Mouse (Mus musculus) ES-Bruce4 (cell line): ENCODE measurements at regions not wholly inside any gene's neighbourhood (a gene's known extent, or its start where the extent isn't known, plus 50 kb on each side); places are given as distances from the start of the nearest gene placed in this dataset.

Experiments used
- CTCF ChIP-seq: IDR thresholded peaks from one replicate; pipeline ENCODE4 v1.8.1; 2011; ENCODE audit warnings: low read depth, low read length
- EP300 ChIP-seq: IDR thresholded peaks from 2 replicates; pipeline ENCODE4 v1.6.1; 2011; ENCODE audit warnings: low read depth, low read length; ENCODE audit not compliant: insufficient read depth

DNA sequence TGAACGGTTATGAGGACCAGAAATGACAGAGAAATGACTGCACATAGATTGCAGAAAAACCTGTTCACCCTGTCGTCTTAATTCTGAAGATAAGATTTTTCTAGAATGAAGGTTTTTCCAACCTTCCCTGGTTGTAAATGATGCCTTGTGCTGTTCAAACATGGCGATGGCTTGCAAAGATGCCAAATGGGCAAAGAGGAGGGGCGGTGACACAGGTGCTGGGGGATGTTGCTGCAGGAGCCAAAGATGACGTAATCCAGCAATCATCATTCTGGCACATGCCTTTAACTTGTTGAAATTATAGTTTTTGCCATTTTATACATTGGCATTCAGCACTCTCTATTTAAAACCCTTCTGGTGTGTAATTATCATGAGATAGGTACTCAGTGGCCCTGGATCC is 263.8 kb downstream of the Gm9195 start:
- no peak for TF ChIP-seq EP300
- TF ChIP-seq CTCF = no peak
